Mouse (Mus musculus) hindbrain, embryonic 16.5 days (tissue): ENCODE measurements around the gene Panx1. TPM values are rescaled to one million over a fixed set of nuclear protein-coding genes. Genes with fewer than 3 reads are reported as not detected.

Source experiments
- ATAC-seq: fragments of 200-750 bp; cut with Nextera tagmentation; 2 replicates; pipeline ENCODE4 v1.8.0; 2017; ENCODE audit warnings: moderate TSS enrichment, moderate library complexity
- H3K27ac ChIP-seq: fragments of 300-500 bp; sonication (generic); 2 replicates; pipeline ENCODE4 v1.5.1; 2014; ENCODE audit warnings: low read depth, mild to moderate bottlenecking, control low read depth, low read length, moderate library complexity
- H3K27me3 ChIP-seq: fragments of 300-500 bp; sonication (generic); replicated peaks from 2 replicates; pipeline ENCODE4 v1.6.1; 2014; ENCODE audit warnings: low read length; ENCODE audit not compliant: control insufficient read depth, insufficient read depth
- H3K36me3 ChIP-seq: fragments of 300-500 bp; sonication (generic); 2 replicates; pipeline ENCODE4 v1.6.1; 2014; ENCODE audit warnings: mild to moderate bottlenecking, low read length, moderate library complexity, mixed read lengths; ENCODE audit not compliant: control insufficient read depth, insufficient read depth
- H3K4me1 ChIP-seq: fragments of 300-500 bp; sonication (generic); 2 replicates; pipeline ENCODE4 v1.6.1; 2014; ENCODE audit warnings: low read depth, low read length; ENCODE audit not compliant: control insufficient read depth, insufficient read depth
- H3K4me2 ChIP-seq: fragments of 300-500 bp; sonication (generic); 2 replicates; pipeline ENCODE4 v1.6.1; 2014; ENCODE audit warnings: mild to moderate bottlenecking, low read length, control low read depth, moderate library complexity
- H3K4me3 ChIP-seq: fragments of 300-500 bp; sonication (generic); 2 replicates; pipeline ENCODE4 v1.5.1; 2014; ENCODE audit warnings: mild to moderate bottlenecking, low read length, control low read depth, moderate library complexity
- H3K9ac ChIP-seq: fragments of 300-500 bp; sonication (generic); 2 replicates; pipeline ENCODE4 v1.6.1; 2014; ENCODE audit warnings: low read depth, mild to moderate bottlenecking, control low read depth, low read length, moderate library complexity
- H3K9me3 ChIP-seq: fragments of 300-500 bp; sonication (generic); 2 replicates; pipeline ENCODE4 v1.6.1; 2014; ENCODE audit warnings: mild to moderate bottlenecking, low read length, moderate library complexity; ENCODE audit not compliant: control insufficient read depth
- whole genome bisulfite sequencing: fragments of 180-500 bp; shearing (Covaris S2); extraction: QIAGEN DNeasy Blood & Tissue Kit; methylation state at CpG from one replicate; pipeline ENCODE4 v1.1.7; 2014; 5-methylcytosine and 5-hydroxymethylcytosine counted together
- polyA plus RNA-seq: library from polyadenylated mRNA; unstranded; fragments of >200 nt; fragmentation: Nextera tagmentation; extraction: Ambion mirVana; gene quantifications from 2 replicates; pipeline ENCODE4 v1.2.1, GENCODE M21; 2015

The Panx1 gene
- polyA plus RNA-seq, 1 experiment from 2014 or later = 135 TPM

- no peak overlapping the region for H3K9ac ChIP-seq
- no peaks in the 10 kb centered on the region for H3K9me3 ChIP-seq
- no peak overlapping the region for H3K27ac ChIP-seq
- H3K36me3 ChIP-seq = no peaks in the 10 kb centered on the region
- H3K4me2 ChIP-seq = no peak overlapping the region
- H3K27me3 ChIP-seq = no peaks in the 10 kb centered on the region
- peak; percentile 82 for ATAC-seq
- H3K4me1 ChIP-seq = no peaks in the 10 kb centered on the region
- H3K4me3 ChIP-seq = no peak overlapping the region
- WGBS = 59% methylated on average over 7 of the region's 7 CpGs
Measured at GRCm38 (mm10) chr9:15015223-15015956, 29.9 kb downstream of the Panx1 start.

GRCm38 (mm10) chr9:15007566-15007965 is 37.7 kb downstream of the Panx1 start:
- H3K36me3 ChIP-seq = peaks cover 13% of the 10 kb centered on the region
- WGBS = 66% methylated on average over 14 of the region's 14 CpGs

DNA sequence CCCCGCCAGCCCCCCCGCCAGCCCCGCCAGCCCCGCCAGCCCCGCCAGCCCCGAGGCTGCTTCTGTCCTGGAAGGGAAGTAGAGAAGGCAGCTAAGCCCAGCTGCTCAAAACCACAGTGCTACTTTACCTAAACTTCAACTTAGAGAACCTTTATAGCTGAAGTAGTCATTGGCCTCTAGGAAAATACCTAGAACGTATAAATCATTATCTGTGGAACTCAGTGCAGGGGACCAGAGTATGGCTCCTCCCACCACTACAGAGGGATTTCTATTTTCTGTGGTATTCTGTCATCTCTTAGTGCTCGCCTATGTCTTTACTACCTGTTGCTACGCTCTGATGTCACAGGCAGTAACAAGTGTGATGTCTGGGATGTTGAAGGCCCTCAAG is 41.0 kb downstream of the Panx1 start:
- Histone ChIP-seq H3K27me3 (no peaks in the 10 kb centered on the region), H3K4me2 (no peak overlapping the region), H3K9me3 (no peaks in the 10 kb centered on the region), H3K9ac (no peak overlapping the region), H3K36me3 (peaks cover 13% of the 10 kb centered on the region), H3K4me3 (no peak overlapping the region), H3K4me1 (peaks cover 5% of the 10 kb centered on the region), H3K27ac (no peak overlapping the region)
- 48% methylated on average over 9 of the region's 9 CpGs for WGBS
- no peak for ATAC-seq

More at GRCm38 (mm10) chr9:15007566-15007965, 37.7 kb downstream of the Panx1 start:
- no peak overlapping the region for H3K4me3 ChIP-seq
- no peaks in the 10 kb centered on the region for H3K9me3 ChIP-seq
- no peaks in the 10 kb centered on the region for H3K27me3 ChIP-seq
- ATAC-seq = no peak
- peaks cover 5% of the 10 kb centered on the region for H3K4me1 ChIP-seq
- H3K27ac ChIP-seq = no peak overlapping the region
- no peak overlapping the region for H3K9ac ChIP-seq
- no peak overlapping the region for H3K4me2 ChIP-seq

DNA sequence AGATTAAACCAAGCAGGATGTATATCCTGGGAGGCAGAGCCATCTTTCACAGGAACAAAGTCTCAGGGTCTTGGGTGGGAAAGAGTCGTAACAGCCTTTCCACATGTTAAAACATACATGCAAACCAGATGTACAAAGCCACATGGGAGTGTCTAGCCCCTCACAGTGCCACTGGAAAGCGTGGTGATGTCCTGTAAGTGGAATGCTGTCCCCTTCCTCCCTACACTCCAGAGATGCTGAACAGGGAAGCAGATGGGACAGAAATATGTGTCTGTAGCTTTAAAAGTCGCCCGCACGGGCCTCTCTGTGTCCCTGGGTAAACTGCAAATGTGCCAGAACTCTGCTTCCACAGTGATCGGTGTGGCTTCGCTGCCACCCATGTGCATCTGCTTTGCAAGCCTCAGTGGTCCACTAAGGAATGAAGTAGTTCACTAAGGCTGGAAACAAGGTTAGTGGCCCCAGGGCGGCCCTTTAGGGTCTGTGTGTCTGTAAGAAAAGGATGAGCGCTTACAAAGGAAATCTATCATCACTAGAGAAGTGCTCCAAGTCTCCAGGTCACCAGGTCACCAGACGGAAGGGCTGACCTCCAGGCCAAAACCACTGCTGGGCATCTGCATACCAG is 41.5 kb downstream of the Panx1 start:
- Histone ChIP-seq H3K4me2 (no peak overlapping the region), H3K9me3 (no peaks in the 10 kb centered on the region), H3K27ac (no peak overlapping the region), H3K4me1 (peaks cover 5% of the 10 kb centered on the region), H3K36me3 (peaks cover 13% of the 10 kb centered on the region), H3K27me3 (no peaks in the 10 kb centered on the region), H3K4me3 (no peak overlapping the region), H3K9ac (no peak overlapping the region)
- no peak for ATAC-seq
- 24% methylated on average over 10 of the region's 10 CpGs for WGBS

- Histone ChIP-seq H3K4me3 (no peak overlapping the region), H3K27ac (no peak overlapping the region), H3K9ac (no peak overlapping the region), H3K27me3 (no peaks in the 10 kb centered on the region), H3K4me2 (no peak overlapping the region), H3K4me1 (peaks cover 5% of the 10 kb centered on the region), H3K9me3 (no peaks in the 10 kb centered on the region), H3K36me3 (peaks cover 13% of the 10 kb centered on the region)
- WGBS = 21% methylated on average over 6 of the region's 6 CpGs
- ATAC-seq = no peak
Measured at GRCm38 (mm10) chr9:15002995-15003613, 42.2 kb downstream of the Panx1 start.

GRCm38 (mm10) chr9:14998790-14999189 is 46.5 kb downstream of the Panx1 start:
- H3K9ac ChIP-seq = no peak overlapping the region
- H3K9me3 ChIP-seq = no peaks in the 10 kb centered on the region
- peaks cover 5% of the 10 kb centered on the region; the same call in 1 of the 2 replicates for H3K4me1 ChIP-seq
- no peak for ATAC-seq
- H3K4me3 ChIP-seq = no peak overlapping the region
- no peak overlapping the region for H3K4me2 ChIP-seq
- H3K27me3 ChIP-seq = no peaks in the 10 kb centered on the region
- no peaks in the 10 kb centered on the region for H3K36me3 ChIP-seq
- 91% methylated on average over 9 of the region's 9 CpGs for WGBS
- no peak overlapping the region for H3K27ac ChIP-seq

DNA sequence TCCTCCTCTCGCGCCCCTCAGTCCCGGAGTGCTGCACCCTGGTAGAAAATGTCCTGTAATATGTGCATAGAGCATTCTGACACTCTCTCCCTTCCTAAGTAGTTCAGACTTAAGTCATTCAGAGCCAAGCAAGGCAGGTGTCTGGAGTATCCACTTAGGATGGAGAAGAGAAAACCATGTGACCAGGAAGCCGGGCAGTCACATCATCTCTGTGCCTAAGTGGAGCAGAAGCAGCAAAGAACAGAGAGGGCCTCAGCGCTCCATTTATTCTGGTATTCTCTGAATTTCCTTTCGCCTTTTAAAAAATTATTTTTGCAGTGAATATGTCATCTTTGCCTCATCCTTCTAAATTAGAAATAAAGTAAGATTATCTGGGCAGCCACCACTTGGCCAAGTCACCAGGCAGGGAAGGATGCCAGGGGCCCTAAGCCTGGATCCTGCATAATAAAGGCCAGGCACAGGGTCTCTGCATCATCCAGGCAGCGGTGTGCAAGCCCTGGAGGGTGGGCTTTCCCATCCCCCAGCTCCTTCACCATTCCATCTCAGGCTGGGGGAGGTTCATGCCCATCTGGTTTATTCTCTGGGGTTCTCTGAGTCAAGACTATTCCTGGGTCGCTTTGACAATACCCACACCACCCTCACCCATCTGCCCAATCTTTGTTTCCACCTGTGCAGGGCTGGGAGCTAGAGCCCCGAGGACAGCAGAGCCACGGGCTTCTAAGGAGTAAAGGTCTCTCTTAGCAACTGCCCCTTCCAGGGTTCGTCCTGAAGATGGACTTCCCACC is 47.8 kb downstream of the Panx1 start:
- Histone ChIP-seq H3K27me3 (no peaks in the 10 kb centered on the region), H3K36me3 (no peaks in the 10 kb centered on the region), H3K4me2 (no peak overlapping the region), H3K4me3 (no peak overlapping the region), H3K9me3 (no peaks in the 10 kb centered on the region), H3K27ac (no peak overlapping the region), H3K9ac (no peak overlapping the region), H3K4me1 (no peaks in the 10 kb centered on the region)
- 0 out of 2 replicates have a peak, but pooled peaks have one; percentile 29 for ATAC-seq
- WGBS = 73% methylated on average over 11 of the region's 11 CpGs

DNA sequence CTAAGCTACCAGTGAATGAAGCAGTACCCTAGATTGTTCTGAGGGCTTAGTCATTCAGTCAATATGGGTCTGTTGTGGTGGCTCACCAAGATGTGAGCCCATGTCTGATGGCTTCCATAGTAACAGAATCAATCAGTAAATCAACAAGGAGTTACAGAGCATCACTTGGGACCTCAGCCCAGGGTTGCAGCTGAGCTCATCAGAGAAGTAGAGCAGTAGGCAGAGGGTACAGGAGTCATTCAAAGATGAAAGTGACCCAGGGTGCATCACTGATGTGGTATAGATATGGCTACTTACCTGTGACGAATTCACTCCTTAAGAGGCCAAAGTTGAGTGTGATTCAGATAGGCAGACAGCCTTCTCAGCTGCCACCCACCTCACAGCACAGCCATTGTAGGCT is 49.8 kb downstream of the Panx1 start:
- Histone ChIP-seq H3K4me1 (no peaks in the 10 kb centered on the region), H3K9me3 (no peaks in the 10 kb centered on the region), H3K4me2 (no peak overlapping the region), H3K36me3 (no peaks in the 10 kb centered on the region), H3K9ac (no peak overlapping the region), H3K4me3 (no peak overlapping the region), H3K27me3 (no peaks in the 10 kb centered on the region), H3K27ac (no peak overlapping the region)
- 89% methylated on average over 1 of the region's 1 CpGs for WGBS
- ATAC-seq = no peak
